Mouse (Mus musculus): ENCODE data around the gene Rft1. TPM values are rescaled to one million over a fixed set of nuclear protein-coding genes. Genes with fewer than 3 reads are reported as not detected.

Gene Rft1
- total RNA-seq, 2 experiments from 2014 or later: 20.8 to 35.3 TPM

DNA sequence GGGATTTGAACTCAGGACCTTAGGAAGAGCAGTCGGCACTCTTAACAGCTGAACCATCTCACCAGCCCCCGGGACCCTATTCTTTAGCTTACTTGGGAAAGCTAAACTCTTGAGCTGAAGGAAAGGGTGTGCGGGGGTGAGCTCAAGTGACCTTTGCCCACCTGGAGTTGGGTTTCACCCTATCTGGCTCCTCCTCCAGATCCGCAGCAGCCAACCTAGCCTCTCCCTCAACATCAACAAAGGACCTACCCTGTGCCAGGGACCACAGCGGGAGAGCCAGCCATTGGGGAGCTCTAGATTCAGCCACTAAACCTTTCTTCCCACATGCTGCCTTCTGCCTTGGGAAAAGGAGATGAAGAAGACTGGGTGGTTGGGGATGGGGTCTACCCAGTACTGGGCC lies 25.9 kb upstream of the Rft1 start:
- DNase-seq (ENCODE audit: low spot score in 2 of 2): no peak

DNA sequence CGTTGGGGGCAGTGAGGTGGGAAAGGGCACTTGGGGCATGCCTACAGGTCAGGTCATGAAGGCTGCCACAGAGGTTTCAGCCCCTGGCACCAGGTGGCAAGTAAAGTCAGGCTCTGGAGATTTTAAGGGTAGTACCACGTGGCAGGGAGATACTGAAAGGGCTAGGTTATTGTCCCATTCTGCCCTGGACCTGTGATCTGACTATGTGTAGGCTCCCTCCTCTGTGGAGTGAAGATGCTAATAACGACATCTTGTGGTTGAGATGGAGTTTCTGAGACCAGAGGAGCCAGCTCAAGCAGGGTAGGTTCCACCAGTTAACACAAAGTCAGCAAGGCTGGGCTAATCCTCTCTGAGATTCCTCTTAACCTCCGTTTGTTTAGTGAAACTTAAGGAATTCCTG lies 24.3 kb upstream of the Rft1 start:
- no peak for DNase-seq (ENCODE audit: low spot score in 2 of 2)

DNA sequence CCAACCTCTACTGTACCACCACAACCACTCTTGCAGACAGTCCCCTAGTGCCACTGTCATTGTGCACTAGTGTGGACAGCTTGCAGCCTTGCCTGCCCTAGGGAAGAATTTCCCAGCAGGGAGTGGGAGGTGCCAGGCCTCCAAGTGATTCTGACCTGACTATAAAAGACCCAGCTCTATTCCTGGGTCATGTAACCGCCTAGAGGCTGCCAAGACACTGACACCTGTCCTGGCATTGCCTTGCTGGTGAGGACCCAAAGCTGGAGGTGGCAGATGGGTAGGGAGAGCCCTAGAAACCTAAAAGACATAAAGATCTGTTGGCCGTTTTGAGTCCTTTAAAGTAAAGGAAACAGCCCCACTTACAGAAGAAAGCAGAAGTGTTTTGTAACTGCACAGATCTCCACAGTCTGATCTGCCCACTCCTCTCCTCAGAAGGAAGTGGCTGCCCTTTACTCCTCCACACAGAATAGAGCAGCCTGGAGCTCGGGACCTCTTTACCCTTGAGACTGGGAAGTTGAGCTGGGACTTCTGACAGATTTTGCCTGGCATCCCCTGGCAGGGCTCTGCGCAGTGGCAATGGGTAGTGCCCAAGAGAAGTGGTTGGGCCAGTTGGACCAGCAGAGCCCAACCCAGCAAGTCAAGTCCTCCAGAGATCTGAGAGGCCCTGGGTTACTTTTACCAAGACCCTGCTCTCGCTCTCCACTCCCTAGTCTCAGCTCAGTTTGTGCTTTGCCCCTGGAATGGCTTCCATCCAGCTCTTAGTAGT lies 23.2 kb upstream of the Rft1 start:
- DNase-seq (ENCODE audit: low spot score in 2 of 2): no peak

DNA sequence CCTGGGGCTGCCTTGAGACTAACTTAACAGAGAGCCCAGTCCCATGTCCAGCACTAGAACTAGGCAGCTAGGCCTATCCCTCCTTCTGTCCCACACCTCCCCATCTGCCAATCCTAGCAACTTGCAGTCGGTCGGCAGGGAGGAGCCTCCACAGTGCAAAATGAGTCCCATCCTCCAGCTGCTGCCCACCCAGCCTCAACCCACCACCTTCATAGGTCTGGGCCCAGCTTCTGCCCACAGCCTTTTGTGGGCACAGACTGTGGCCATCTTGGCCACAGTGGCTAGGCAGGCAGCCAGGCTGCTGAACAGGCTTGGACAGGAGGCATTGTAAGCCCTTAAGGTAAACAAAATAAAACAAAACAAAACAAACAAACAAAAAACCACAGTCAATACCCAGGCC lies 22.3 kb upstream of the Rft1 start:
- no peak for DNase-seq (ENCODE audit: low spot score in 2 of 2)

DNA sequence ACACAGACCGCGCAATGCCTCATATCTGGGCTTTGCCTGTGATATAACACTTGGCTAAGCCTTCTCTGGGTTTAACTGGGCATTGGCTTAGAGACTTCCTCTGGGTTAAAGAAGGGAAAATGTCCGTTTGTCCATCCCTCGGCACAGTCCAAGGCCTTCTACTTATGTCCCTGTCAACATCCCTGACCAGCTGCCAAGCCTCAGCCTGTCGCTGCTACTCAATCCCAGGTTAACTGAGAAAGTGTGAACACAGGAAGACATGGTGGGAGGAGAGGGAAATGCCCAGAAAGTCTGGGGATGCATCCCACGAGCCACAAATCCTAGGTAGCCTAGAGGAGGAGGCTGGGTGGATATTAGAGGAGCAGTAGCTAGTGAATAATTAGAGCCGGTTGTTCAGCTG lies 20.5 kb upstream of the Rft1 start:
- no peak for DNase-seq (ENCODE audit: low spot score in 2 of 2)

DNA sequence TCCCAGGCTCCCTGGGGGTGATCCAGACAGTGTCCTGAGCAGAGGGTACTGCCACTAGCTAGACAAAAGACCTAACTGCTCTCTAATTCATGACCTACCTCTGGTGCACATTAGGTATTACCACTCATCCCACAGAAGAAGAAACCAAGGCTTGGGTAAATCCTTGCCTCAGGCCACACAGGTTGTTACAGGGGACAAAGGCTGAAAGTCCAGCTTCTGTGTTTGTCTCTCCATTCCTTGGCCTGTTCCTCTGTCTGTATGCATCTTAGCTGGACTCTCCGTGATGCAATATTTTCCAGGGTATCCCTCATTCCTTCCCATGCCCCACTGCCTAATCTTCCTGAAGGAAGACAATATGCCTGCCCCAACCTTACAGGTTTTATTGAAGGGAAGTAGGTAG lies 19.7 kb upstream of the Rft1 start:
- DNase-seq (ENCODE audit: low spot score in 2 of 2): no peak

DNA sequence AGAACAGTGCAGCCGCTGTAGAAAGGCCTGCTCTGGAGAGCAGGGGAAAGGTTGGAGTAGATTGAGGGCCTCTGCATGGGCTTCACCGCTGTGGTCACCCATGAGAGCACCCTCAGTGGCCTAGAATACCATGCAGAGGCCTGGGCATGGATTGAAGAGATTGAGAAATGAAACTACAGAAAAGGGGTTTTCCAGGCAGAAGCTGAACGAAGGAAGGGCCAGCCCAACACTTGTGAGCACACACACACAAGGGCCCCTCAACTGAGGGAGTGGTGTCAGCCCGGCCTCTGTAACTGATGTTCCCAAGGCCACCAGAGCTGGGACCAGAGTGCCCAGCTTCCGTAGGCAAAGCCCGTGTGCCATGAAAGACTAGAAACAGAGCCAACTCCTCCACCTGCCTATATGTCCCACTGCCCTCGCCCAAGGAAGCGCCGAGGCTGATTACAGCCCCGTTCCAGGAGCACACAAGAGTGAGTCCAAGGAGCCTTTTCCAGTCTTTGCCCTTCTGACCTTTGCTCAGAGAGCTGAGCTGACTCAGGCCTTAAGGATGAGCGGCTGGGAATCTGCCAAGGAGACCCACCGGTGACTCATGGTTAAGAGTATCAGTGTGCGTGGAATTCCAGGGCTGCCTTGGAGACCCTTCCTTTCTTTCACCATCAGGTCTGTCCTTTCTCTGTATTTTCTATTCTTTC lies 18.8 kb upstream of the Rft1 start:
- peak in 1 of 2 experiments; percentile 70 for DNase-seq (ENCODE audit: low spot score in 2 of 2)

DNA sequence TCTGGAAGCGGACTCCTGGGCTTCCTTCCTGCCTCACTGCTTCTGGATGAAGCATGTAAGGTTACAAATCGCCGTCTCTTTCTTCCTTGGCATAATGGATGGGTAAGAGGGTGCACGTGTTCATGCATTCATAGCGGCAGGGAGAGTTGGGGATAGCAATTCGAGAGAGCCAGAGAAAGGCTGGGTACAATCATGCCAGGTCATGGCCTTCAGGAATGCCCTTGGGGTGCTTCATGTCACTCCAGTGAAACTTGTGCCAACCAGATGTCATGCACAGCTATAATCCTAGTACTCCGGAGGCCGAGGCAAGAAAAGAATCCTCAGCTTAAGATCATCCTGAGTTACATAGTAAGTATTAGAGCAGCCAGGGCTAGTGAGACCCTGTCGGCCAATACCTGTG lies 17.7 kb upstream of the Rft1 start:
- DNase-seq (ENCODE audit: low spot score in 2 of 2): no peak

DNA sequence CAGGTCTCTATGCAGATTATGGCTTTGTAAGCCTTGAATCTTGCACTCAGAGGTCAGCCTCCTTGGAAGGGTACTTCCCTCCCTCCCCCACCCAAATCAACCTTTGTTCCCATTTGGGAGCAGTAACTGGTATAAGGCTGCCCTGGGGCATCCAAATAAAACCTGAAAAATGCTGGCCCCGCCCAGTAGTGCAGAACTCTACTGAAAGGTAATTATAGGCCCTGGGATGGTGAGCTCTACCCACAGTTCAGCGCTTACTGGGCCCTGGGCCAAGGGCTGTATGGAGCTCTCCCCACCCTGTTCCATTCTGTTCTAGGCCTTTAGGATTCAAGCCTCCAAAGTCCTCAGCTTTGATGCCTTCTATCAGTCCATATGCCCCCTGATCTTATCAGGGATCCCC lies 17.1 kb upstream of the Rft1 start:
- no peak for DNase-seq (ENCODE audit: low spot score in 2 of 2)

DNA sequence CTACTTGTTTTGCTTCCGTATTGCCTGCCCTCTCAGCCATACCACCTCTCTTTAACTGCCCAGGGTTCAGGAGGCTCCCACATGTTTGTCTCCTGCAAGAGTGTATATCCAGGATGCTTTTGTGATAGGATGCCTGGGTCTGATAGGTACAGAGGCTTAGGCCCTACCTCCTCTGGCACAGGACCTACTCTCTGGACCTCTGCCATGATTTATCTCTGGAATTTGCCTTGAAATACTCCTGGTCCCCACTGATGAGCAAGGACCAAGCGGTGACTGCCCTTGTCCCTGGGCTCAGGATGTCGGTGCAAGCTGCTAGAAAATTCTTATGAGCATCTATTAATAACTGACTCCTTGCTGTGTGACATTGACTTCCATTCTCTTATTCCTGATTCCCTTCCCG lies 16.2 kb upstream of the Rft1 start:
- no peak for DNase-seq (ENCODE audit: low spot score in 2 of 2)

DNA sequence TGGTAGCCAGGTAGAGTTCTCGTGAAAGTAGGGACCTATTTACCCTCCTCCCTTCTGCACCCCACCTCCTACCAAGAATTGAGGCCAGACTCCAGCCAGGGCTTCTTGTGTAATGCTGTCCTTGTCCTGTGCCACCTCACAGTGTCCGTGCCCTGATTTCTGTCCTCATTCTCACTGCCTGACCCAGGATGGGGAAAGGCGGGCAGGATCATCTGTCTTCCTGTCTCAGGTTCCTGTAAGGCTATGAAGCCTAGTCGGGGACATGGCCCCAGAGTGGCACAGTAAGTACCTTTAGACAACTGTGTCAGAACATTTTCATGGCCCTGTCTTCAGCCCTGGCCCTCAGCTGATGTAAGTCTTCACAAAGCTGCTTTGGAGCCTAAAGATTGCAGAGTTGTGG lies 15.5 kb upstream of the Rft1 start:
- no peak for DNase-seq (ENCODE audit: low spot score in 2 of 2)

DNA sequence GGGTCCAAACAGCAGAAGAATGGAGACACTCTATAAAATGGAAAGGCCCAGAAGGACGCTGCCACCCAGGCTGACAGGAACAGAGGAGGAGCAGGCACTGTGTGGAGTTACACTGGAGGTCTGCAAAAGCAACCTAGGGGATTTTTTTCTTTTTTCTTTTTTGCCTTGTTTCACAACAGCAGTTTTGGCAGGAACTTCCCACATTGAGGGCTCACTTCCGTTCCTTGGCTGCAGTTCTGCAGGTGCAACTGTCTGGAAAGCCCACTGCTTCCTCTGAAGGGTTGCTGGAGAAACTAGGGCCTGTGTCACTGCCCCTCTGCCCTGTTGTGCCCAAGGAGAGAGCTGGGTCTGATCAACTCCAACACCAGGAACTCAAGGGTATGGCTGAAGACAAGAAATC lies 12.4 kb upstream of the Rft1 start:
- no peak for DNase-seq (ENCODE audit: low spot score in 2 of 2)

DNA sequence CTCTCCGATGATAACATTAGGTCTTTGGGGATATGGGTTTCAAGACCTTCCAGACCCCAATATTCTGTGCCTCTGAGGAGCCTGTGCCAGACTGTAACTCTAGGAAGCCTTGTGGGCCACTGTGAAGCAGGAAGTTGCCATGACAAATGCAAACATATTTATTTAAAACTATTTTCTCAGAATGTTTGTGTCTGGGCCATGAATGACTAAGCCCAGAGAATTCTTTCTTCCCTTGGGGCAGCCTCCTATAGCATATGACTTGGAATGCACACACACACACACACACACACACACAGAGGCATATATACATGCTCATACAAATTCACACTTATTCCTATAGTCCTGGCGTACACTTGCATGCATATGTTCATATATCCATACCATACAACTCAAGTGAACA lies 10.1 kb upstream of the Rft1 start:
- no peak for DNase-seq (ENCODE audit: low spot score in 2 of 2)

DNA sequence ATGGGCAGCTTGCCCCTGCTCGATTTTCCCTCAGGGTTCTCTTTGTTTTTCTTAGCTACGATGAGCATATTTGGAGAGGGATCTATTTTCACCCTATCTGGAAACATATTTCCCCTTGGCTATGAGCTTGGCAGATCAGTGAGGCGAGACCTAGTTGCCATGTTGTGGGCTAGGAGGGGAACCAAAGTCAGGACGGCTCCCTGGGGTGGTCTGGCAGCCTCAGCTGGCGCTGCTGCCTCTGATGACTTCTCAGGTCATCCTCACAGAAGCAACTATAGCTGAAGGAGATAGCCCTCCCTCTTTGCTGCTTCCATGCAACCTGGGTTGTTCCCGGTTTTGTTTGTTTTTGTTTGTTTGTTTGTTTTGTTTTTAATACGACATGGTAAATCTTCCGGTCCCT lies 9.1 kb upstream of the Rft1 start:
- no peak for DNase-seq (ENCODE audit: low spot score in 2 of 2)

DNA sequence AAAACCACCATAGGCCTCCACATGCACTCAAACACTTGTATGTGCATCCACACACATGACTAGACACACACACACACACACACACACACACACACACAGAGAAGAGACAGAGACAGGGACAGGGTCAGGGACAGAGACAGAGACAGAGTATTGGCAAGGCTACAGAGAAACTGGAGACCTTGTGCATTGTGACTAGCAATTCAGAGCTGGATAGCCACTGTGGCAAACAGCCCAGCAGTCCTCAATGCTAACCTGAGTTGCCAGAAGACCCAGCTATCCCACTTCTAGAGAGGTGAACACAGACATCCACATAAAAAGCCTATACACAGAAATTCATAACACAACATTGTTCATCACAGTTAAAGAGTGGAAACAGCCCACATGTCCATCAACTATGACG lies 7.7 kb upstream of the Rft1 start:
- DNase-seq (ENCODE audit: low spot score in 2 of 2): no peak

DNA sequence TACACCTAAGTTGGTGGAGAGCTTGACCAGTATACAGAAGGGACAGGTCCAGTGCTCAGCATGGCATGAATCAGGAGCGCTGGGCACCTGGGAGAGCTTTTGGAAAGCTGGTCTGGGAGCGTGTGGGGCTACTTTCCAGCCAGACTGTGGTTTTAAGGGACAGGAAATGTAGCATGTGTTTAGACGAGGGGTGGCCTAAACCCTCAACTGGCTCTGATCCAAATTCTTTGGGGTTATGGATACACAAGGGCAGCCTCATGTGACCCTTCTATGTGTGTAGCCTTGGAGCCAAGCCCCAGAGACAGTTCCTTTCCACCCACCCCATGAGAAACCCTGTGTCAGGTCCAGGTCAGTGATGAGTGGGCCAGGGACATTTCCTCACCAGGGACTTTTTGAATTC lies 5.7 kb upstream of the Rft1 start:
- no peak for DNase-seq (ENCODE audit: low spot score in 2 of 2)

DNA sequence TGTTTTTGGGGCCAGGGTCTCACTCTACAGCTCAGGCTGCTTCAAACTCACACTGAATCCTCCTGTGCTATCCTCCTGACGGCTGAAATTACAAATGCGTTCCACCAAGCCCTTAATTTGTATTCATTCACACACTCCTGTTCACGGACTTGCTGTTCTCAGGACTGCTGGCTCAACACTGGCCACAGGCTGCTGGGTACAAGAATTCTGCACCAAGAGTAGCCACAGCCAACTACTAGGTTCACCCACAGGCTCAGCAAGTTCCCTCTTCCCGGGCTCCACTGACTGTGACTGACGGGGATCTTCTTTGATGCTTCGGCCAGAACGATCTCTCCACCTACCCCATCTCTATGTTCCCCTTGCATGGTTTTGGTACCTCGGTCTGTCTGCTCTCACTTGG lies 4.4 kb upstream of the Rft1 start:
- DNase-seq (ENCODE audit: low spot score in 2 of 2): no peak

DNA sequence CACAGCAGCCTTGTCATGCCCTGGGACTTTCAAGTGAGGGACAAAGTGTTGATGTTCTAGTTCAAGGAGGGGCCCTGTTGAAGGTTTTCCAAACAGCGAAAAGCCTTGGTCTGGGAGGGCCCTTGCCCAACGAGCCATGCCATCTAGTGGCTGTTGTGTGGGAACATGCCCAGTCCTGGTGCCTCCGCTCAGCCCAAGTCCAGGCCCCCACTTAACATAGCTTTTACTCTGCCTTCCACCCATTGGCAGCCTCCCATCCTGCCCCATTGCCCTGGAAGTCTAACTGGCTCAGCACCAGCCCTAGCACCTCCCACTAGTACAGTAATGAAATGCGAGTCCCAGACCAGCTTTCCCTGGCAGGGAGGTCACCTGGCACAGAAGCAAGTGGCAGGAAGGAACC lies 3.2 kb upstream of the Rft1 start:
- DNase-seq (ENCODE audit: low spot score in 2 of 2): peak; percentile 54 to 67

DNA sequence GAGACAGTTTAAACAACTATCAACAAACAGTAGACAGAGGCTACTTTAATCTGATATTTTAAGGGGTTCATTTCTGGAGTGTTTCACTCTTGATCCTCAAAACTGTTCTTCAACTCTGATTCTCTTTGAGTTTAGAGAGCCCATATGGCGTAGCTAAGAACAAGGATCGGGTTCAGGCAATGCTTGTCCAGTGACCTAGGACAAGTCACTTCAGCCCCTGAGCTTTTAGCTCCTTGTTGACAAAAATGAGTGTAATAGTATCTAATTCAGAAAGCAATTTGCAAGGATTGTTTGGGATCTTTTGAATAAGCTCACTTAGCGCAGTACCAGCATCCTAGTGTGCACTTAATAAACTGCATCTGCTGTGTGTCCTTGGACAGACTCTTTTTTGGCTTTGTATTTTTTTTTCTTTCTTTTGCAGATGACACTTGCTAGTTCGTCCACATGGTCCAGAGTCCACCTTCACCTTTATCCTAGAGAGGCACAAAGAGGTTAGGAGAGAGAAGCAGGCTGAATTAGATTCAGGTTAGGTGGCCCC lies 600 bp downstream of the Rft1 start:
- DNase-seq (ENCODE audit: low spot score in 2 of 2): no peak

DNA sequence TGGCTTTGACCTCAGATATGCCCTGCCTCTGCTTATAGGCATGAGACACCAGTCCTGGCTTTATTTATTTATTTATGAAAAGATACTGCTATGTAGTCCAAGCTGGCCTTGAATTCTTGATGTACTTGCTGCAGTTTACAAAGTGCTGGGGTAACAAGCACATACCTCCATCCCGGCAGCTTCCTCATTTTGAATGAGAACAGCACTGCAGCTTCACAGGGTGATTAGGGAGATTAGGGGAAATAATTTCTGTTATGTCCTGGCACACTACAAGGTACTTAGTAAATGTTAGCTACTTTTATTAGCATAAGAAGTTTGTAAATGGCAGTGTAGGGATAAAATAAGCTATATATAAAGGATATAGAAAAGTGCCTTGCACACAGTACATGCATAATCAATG lies 1.4 kb downstream of the Rft1 start:
- no peak for DNase-seq (ENCODE audit: low spot score in 2 of 2)

DNA sequence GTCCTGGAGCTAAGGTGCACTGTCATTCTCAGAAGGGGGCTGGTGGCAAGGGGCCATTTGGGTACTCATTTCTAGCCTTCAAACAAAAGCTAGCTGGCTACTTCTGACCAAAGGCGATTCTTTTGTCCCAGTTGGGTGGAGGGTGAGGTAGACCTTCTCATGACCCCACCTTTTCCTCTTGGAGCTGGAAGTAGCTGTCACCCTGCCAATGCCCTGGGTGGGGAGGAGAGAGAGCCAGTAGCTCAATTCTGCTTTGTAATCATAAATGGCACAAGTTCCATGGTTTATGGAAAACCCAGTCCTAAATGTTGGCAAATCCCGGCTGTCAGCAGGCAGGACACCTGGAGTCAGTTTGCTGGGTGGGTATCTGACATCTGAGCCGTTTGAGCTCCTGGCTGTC lies 11.9 kb downstream of the Rft1 start:
- DNase-seq (ENCODE audit: low spot score in 2 of 2): no peak

DNA sequence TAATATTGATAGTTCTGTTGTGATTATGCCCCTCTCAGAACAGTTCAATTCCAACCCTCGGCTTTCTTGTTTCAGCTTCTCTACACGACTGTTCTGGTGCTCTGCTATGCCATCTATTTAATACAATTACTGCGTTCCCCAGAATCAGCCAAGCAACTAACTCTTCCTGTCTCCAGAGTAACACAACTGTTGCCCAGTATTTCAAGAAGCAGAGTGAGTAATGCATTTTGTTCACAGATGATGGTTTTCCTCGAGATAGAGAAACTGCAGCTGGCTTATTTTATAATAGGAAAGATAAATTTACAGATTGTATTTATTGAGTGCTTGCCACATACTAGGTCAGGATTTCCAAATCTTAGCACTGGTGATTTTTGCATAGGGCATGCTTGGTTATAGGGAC lies 12.4 kb downstream of the Rft1 start:
- DNase-seq (ENCODE audit: low spot score in 2 of 2): no peak

DNA sequence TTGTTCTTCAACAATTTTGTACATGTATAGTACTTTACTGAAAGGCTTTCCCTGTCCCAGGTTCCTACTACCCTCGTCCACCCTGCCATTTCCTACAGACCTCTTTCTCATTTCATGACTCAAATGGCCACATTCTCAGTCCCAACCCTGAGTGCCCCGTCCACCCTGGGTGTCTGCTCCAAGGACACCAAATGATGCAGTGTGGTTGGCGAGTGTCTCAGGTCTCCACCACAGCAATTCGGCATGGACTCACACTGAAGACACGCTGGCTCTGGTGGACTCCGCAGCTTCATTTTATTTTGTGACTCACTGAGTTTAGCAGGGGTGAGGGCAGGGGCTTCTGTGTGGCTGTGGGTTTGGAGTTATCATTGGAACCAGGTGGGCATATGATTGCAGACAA lies 16.0 kb downstream of the Rft1 start:
- peak in 1 of 2 experiments; percentile 50 for DNase-seq (ENCODE audit: low spot score in 2 of 2)

Data from adrenal gland, adult 18-20 months (tissue).